Mouse (Mus musculus) lung, adult 2 months (tissue): ENCODE results near the gene Ndufaf8. TPM values are rescaled to one million over a fixed set of nuclear protein-coding genes. Genes with fewer than 3 reads are reported as not detected.

ENCODE experiments used
- DNase-seq: peaks from one replicate; pipeline ENCODE4 v3.0.0; 2022
- H3K4me1 ChIP-seq: fragments of 200-500 bp; 2 replicates; pipeline ENCODE4 v1.6.1; 2011; ENCODE audit warnings: low read length; ENCODE audit not compliant: control insufficient read depth, insufficient read depth
- H3K4me3 ChIP-seq: fragments of 200-500 bp; replicated peaks from 2 replicates; pipeline ENCODE3; 2011; ENCODE audit warnings: low read depth, mild to moderate bottlenecking, control low read depth, low read length; ENCODE audit errors: extremely low read depth
- CTCF ChIP-seq: fragments of 200-500 bp; IDR thresholded peaks from 2 replicates; pipeline ENCODE4 v1.5.1; 2011; ENCODE audit warnings: mild to moderate bottlenecking, low read length, control low read depth; ENCODE audit not compliant: insufficient read depth
- POLR2A ChIP-seq: fragments of 200-500 bp; IDR thresholded peaks from 2 replicates; pipeline ENCODE4 v1.6.1; 2011; ENCODE audit warnings: low read depth, mild to moderate bottlenecking, control low read depth, low read length, borderline replicate concordance; ENCODE audit errors: extremely low read depth
- WGBS: fragments of 180-500 bp; shearing (Covaris S2); methylation state at CpG from one replicate; pipeline ENCODE4 v1.1.7; 2018; 5-methylcytosine and 5-hydroxymethylcytosine counted together
- polyA plus RNA-seq: library from polyadenylated mRNA; depleted of rRNA; stranded (reverse); fragments of >200 nt; gene quantifications from 2 replicates; pipeline ENCODE4 v1.2.3, GENCODE M21; 2012; rRNA removed

Ndufaf8 gene
- polyA plus RNA-seq, 1 experiment = 41.3 TPM

- peak; percentile 39 for DNase-seq
- TF ChIP-seq CTCF (peak; percentile 24; the same call in 1 of the 2 replicates), POLR2A (no peak)
Measured at GRCm38 (mm10) chr11:120140255-120140654, 41.5 kb downstream of the Ndufaf8 start.

DNA sequence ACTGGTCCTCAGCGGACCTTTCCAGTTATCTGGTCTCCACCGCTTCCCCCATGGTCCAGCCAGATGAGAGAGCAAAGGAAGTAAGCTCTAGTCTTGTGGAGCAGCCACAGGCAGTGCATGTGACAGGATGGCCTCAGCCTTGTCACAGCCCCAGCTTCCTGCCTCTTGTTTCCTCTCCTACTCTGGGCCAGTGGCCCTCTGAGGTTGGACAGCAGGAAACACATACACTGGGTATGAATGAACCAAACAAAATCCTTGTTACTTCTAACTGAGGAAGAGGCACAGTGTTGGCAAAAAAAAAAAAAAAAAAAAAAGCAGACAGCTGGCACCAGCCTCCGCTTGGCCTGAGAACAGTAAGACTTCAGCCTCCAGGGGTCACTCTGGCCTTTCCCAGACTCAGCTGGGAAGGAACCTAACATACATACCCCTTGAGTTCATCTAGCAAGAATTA is 43.9 kb downstream of the Ndufaf8 start:
- DNase-seq = peak; percentile 51
- TF ChIP-seq CTCF = peak; percentile 64
- peak; percentile 26; the same call in 1 of the 2 replicates for TF ChIP-seq POLR2A
- H3K4me3 ChIP-seq = no peak overlapping the region
- 18% methylated on average over 3 of the region's 3 CpGs for WGBS
- H3K4me1 ChIP-seq = peaks cover 10% of the 10 kb centered on the region

More at GRCm38 (mm10) chr11:120140255-120140654, 41.5 kb downstream of the Ndufaf8 start:
- Histone ChIP-seq H3K4me3 (no peak overlapping the region), H3K4me1 (peaks cover 19% of the 10 kb centered on the region)
- 67% methylated on average over 6 of the region's 6 CpGs for WGBS

- peaks cover 10% of the 10 kb centered on the region for H3K4me1 ChIP-seq
- DNase-seq = no peak
- WGBS = 54% methylated on average over 13 of the region's 13 CpGs
- no peak overlapping the region for H3K4me3 ChIP-seq
- TF ChIP-seq CTCF = no peak
- TF ChIP-seq POLR2A = no peak
Measured at GRCm38 (mm10) chr11:120143708-120144497, 45.2 kb downstream of the Ndufaf8 start.

DNA sequence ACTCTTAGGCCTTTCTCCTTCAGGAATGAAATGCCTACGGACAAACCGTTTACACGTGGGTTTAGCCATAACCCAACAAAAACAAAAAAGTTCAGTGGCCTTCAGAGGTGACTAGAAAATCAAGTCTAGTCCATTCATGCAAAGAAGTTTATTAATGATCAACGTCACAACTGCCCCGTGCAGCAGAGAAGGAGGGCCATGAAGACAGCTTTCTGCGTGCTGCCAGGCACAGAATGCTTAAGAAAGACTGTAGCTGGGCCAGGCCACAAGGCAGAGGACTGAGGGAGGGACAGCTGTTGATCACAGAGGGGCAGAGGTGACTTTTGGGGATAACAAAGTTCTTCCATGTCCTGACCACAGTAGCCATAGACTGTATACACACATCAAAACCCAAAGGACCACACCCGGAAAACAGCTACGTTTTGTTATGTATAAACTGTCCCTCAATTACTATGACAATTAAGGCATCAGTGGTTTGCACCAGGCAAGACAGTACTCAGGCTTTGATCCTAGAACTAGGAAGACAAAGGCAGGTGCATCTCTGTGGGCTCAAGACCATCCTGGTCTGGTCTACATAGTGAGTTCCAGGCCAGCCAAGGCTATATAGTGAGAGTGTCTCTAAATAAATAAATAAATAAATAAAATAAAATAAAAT is 49.6 kb downstream of the Ndufaf8 start:
- H3K4me3 ChIP-seq = no peak overlapping the region
- DNase-seq = no peak
- 81% methylated on average over 8 of the region's 8 CpGs for WGBS
- peaks cover 9% of the 10 kb centered on the region for H3K4me1 ChIP-seq
- TF ChIP-seq POLR2A (no peak), CTCF (no peak)

GRCm38 (mm10) chr11:120149510-120150200 is 50.9 kb downstream of the Ndufaf8 start:
- peak overlapping the region; percentile 15 for H3K4me3 ChIP-seq
- TF ChIP-seq POLR2A (no peak), CTCF (no peak)
- WGBS = 29% methylated on average over 6 of the region's 6 CpGs
- no peak for DNase-seq
- peaks cover 6% of the 10 kb centered on the region for H3K4me1 ChIP-seq

Other genes starting within 250 kb of the Ndufaf8 start
- 50.2 and 51.0 TPM in 2 replicates for gene Chmp6, start 185.5 kb upstream of the Ndufaf8 start, polyA plus RNA-seq
- 83.7 and 92.9 TPM in 2 replicates for gene Baiap2, start 156.2 kb upstream of the Ndufaf8 start, polyA plus RNA-seq
- gene Aatk, start 51.8 kb upstream of the Ndufaf8 start, polyA plus RNA-seq = 28.9 and 38.7 TPM in 2 replicates
- 8.5 and 9.2 TPM in 2 replicates for gene Cep131, start 12.1 kb upstream of the Ndufaf8 start, polyA plus RNA-seq
- gene Tepsin, start 197 bp upstream of the Ndufaf8 start, polyA plus RNA-seq = 29.7 and 32.3 TPM in 2 replicates
- 132 and 170 TPM in 2 replicates for gene Slc38a10, start 52.4 kb downstream of the Ndufaf8 start, polyA plus RNA-seq
- gene Bahcc1, start 134.0 kb downstream of the Ndufaf8 start, polyA plus RNA-seq = 10.8 and 12.4 TPM in 2 replicates
- 941 and 1,175 TPM in 2 replicates for gene Actg1, start 249.6 kb downstream of the Ndufaf8 start, polyA plus RNA-seq